Mouse (Mus musculus) kidney, embryonic 14.5 days (tissue): Measurements from ENCODE around the gene Usp45. TPM values are rescaled to one million over a fixed set of nuclear protein-coding genes. Genes with fewer than 3 reads are reported as not detected.

Source experiments
- ATAC-seq: fragments of 200-750 bp; cut with Nextera tagmentation; 2 replicates; pipeline ENCODE4 v1.8.0; 2017; ENCODE audit warnings: moderate number of reproducible peaks, mild to moderate bottlenecking, moderate TSS enrichment, moderate library complexity; ENCODE audit not compliant: low FRiP score, low TSS enrichment
- H3K27ac ChIP-seq: fragments of 300-500 bp; sonication (generic); 2 replicates; pipeline ENCODE4 v1.5.1; 2014; ENCODE audit warnings: low read depth, mild to moderate bottlenecking, low read length, moderate library complexity, mixed read lengths
- H3K27me3 ChIP-seq: fragments of 300-500 bp; sonication (generic); 2 replicates; pipeline ENCODE4 v1.6.1; 2014; ENCODE audit warnings: mild to moderate bottlenecking, low read length; ENCODE audit not compliant: control insufficient read depth, insufficient read depth
- H3K36me3 ChIP-seq: fragments of 300-500 bp; sonication (generic); 2 replicates; pipeline ENCODE4 v1.6.1; 2014; ENCODE audit warnings: low read length, mixed read lengths; ENCODE audit not compliant: control insufficient read depth, insufficient read depth
- H3K4me1 ChIP-seq: fragments of 300-500 bp; sonication (generic); 2 replicates; pipeline ENCODE4 v1.6.1; 2014; ENCODE audit warnings: low read length, mixed read lengths; ENCODE audit not compliant: control insufficient read depth, insufficient read depth
- H3K4me2 ChIP-seq: fragments of 300-500 bp; sonication (generic); replicated peaks from 2 replicates; pipeline ENCODE4 v1.6.1; 2014; ENCODE audit warnings: low read depth, mild to moderate bottlenecking, low read length
- H3K4me3 ChIP-seq: fragments of 300-500 bp; sonication (generic); 2 replicates; pipeline ENCODE4 v1.5.1; 2014; ENCODE audit warnings: mild to moderate bottlenecking, low read length
- H3K9ac ChIP-seq: fragments of 300-500 bp; sonication (generic); 2 replicates; pipeline ENCODE4 v1.6.1; 2014; ENCODE audit warnings: low read depth, mild to moderate bottlenecking, low read length, moderate library complexity
- H3K9me3 ChIP-seq: fragments of 300-500 bp; sonication (generic); 2 replicates; pipeline ENCODE4 v1.6.1; 2016; ENCODE audit warnings: low read length; ENCODE audit not compliant: control insufficient read depth
- WGBS: fragments of 180-500 bp; shearing (Covaris S2); extraction: QIAGEN DNeasy Blood & Tissue Kit; methylation state at CpG from one replicate; pipeline ENCODE4 v1.1.7; 2014; 5-methylcytosine and 5-hydroxymethylcytosine counted together
- polyA plus RNA-seq: library from polyadenylated mRNA; unstranded; fragments of >200 nt; fragmentation: Nextera tagmentation; extraction: Ambion mirVana; gene quantifications from 2 replicates; pipeline ENCODE4 v1.2.1, GENCODE M21; 2014

The Usp45 gene
- polyA plus RNA-seq, 1 experiment from 2014 or later = 12.6 TPM

- Histone ChIP-seq H3K9ac (peak within 1 kb of the TSS; percentile 64), H3K4me1 (no peaks in the 10 kb centered on the region), H3K4me3 (peak within 1 kb of the TSS; percentile 63), H3K9me3 (no peaks in the 10 kb centered on the region), H3K27ac (peak within 1 kb of the TSS; percentile 91), H3K36me3 (peaks cover 14% of the 10 kb centered on the region; the same call in 1 of the 2 replicates), H3K27me3 (no peaks in the 10 kb centered on the region), H3K4me2 (peak within 1 kb of the TSS; percentile 58)
- peak; percentile 97 for ATAC-seq
- WGBS = under 1% methylated on average over 51 of the region's 51 CpGs
Observed at GRCm38 (mm10) chr4:21879565-21880220, 112.7 kb downstream of the Usp45 start, which contains the start of gene Coq3. Gene Coq3, plus strand, starts transcription at chr4:21879673.

GRCm38 (mm10) chr4:21882806-21883205 lies 115.8 kb downstream of the Usp45 start:
- WGBS = 95% methylated on average over 6 of the region's 6 CpGs
- Histone ChIP-seq H3K4me1 (no peaks in the 10 kb centered on the region), H3K27ac (no peak overlapping the region), H3K4me2 (no peak overlapping the region), H3K27me3 (no peaks in the 10 kb centered on the region), H3K36me3 (no peaks in the 10 kb centered on the region), H3K9me3 (no peaks in the 10 kb centered on the region), H3K9ac (no peak overlapping the region), H3K4me3 (no peak overlapping the region)
- ATAC-seq = no peak

GRCm38 (mm10) chr4:21885831-21886230 lies 118.9 kb downstream of the Usp45 start:
- H3K9me3 ChIP-seq = no peaks in the 10 kb centered on the region
- WGBS = 86% methylated on average over 8 of the region's 8 CpGs
- no peak overlapping the region for H3K4me2 ChIP-seq
- H3K9ac ChIP-seq = no peak overlapping the region
- H3K4me1 ChIP-seq = no peaks in the 10 kb centered on the region
- no peaks in the 10 kb centered on the region for H3K36me3 ChIP-seq
- no peak overlapping the region for H3K4me3 ChIP-seq
- no peak overlapping the region for H3K27ac ChIP-seq
- ATAC-seq = no peak
- no peaks in the 10 kb centered on the region for H3K27me3 ChIP-seq

Other genes starting within 250 kb of the Usp45 start
- not detected in 2 replicates for gene Prdm13, start 81.2 kb upstream of the Usp45 start, polyA plus RNA-seq
- 48.4 and 48.9 TPM in 2 replicates for gene Ccnc, start 39.5 kb upstream of the Usp45 start, polyA plus RNA-seq
- 12.4 and 13.7 TPM in 2 replicates for gene Tstd3, start 56 bp downstream of the Usp45 start, polyA plus RNA-seq
- gene Pnisr, start 80.4 kb downstream of the Usp45 start, polyA plus RNA-seq = 121 and 166 TPM in 2 replicates
- 12.3 and 13.8 TPM in 2 replicates for gene Coq3, start 112.5 kb downstream of the Usp45 start, polyA plus RNA-seq
- 2.3 and 6.8 TPM in 2 replicates for gene Faxc, start 164.2 kb downstream of the Usp45 start, polyA plus RNA-seq